Mouse (Mus musculus): Measurements from ENCODE around the gene Pik3r6.

The Pik3r6 gene

GRCm38 (mm10) chr11:68536465-68536864 lies 33.6 kb downstream of the Pik3r6 start:
- peak; percentile 17 for DNase-seq

GRCm38 (mm10) chr11:68539621-68540020 lies 36.8 kb downstream of the Pik3r6 start:
- DNase-seq: no peak

GRCm38 (mm10) chr11:68544554-68544953 lies 41.7 kb downstream of the Pik3r6 start:
- peak; percentile 53 for DNase-seq

- DNase-seq: no peak
Measured at GRCm38 (mm10) chr11:68545172-68545571, 42.4 kb downstream of the Pik3r6 start.

GRCm38 (mm10) chr11:68545682-68546222 lies 42.9 kb downstream of the Pik3r6 start:
- DNase-seq: no peak

GRCm38 (mm10) chr11:68547484-68547883 lies 44.7 kb downstream of the Pik3r6 start:
- DNase-seq: peak; percentile 44

GRCm38 (mm10) chr11:68549597-68549996 lies 46.8 kb downstream of the Pik3r6 start:
- no peak for DNase-seq

- peak; percentile 20 for DNase-seq
Measured at GRCm38 (mm10) chr11:68550358-68550757, 47.5 kb downstream of the Pik3r6 start.

GRCm38 (mm10) chr11:68553981-68554471 lies 51.2 kb downstream of the Pik3r6 start:
- peak; percentile 65 for DNase-seq

GRCm38 (mm10) chr11:68555918-68556584 lies 53.2 kb downstream of the Pik3r6 start, which contains the start of gene Mfsd6l:
Gene Mfsd6l, plus strand, starts transcription at chr11:68556186.
- peak; percentile 78 for DNase-seq

GRCm38 (mm10) chr11:68559546-68559945 lies 56.7 kb downstream of the Pik3r6 start:
- no peak for DNase-seq

GRCm38 (mm10) chr11:68561957-68562950 lies 59.4 kb downstream of the Pik3r6 start:
- DNase-seq: no peak

GRCm38 (mm10) chr11:68564356-68565031 lies 61.7 kb downstream of the Pik3r6 start:
- DNase-seq: no peak

GRCm38 (mm10) chr11:68565032-68565429 lies 62.2 kb downstream of the Pik3r6 start:
- no peak for DNase-seq

GRCm38 (mm10) chr11:68566447-68567059 lies 63.7 kb downstream of the Pik3r6 start:
- DNase-seq: peak; percentile 83

- peak; percentile 21 for DNase-seq
Measured at GRCm38 (mm10) chr11:68570861-68571260, 68.0 kb downstream of the Pik3r6 start.

GRCm38 (mm10) chr11:68577076-68577475 lies 74.3 kb downstream of the Pik3r6 start:
- no peak for DNase-seq

GRCm38 (mm10) chr11:68579462-68579881 lies 76.7 kb downstream of the Pik3r6 start:
- peak; percentile 35 for DNase-seq

- no peak for DNase-seq
Measured at GRCm38 (mm10) chr11:68580566-68580965, 77.7 kb downstream of the Pik3r6 start.

GRCm38 (mm10) chr11:68583225-68583624 lies 80.4 kb downstream of the Pik3r6 start:
- peak; percentile 28 for DNase-seq

- no peak for DNase-seq
Measured at GRCm38 (mm10) chr11:68583906-68584480, 81.2 kb downstream of the Pik3r6 start.

GRCm38 (mm10) chr11:68585890-68586289 lies 83.1 kb downstream of the Pik3r6 start:
- no peak for DNase-seq

All from lung, postnatal 14 days (tissue).